Mouse (Mus musculus): Measurements from ENCODE around the gene D430042O09Rik.

- TF ChIP-seq POLR2A (IDR thresholded peaks at IDR 0.05; ENCODE audit: extremely low read depth, insufficient read depth, low read length), result no peak
- no peak for TF ChIP-seq CTCF (IDR thresholded peaks at IDR 0.05; ENCODE audit: low read depth, low read length)
Observed at GRCm38 (mm10) chr7:125748186-125748585, 40.5 kb downstream of the D430042O09Rik start.

Measured in liver, adult 2 months (tissue).